Mouse (Mus musculus) megakaryocyte, embryonic 14.5 days (primary cell): ENCODE measurements around the gene Colec11.

Experiments used
- FLI1 ChIP-seq: IDR thresholded peaks from 2 replicates; pipeline ENCODE4 v1.6.1; 2012; ENCODE audit warnings: low read length, inconsistent platforms, mixed read lengths
- GATA1 ChIP-seq: IDR thresholded peaks from 3 replicates; pipeline ENCODE4 v1.6.1; 2012; ENCODE audit warnings: mixed read lengths, low read length, inconsistent platforms, borderline replicate concordance

DNA sequence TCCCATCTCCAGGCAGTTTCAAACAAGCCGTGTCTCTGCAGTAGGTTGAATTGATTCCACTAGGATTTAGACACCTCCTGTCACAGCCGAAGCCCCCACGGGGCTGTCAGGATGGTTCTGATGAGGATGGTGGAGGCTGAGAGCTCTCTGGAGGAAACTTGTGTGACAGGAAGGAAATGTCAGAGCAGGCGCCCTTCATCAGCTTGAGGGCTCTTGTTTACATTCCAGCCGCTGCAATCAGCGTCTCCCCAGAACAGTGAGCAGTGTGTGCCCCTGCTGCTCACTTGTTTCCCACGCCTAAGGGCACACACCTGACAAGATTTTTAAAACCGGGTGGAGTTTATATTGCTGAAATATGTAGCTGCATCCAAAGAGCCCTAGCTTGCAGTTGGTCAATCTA, 44.1 kb upstream of the Colec11 start:
- no peak for TF ChIP-seq GATA1
- TF ChIP-seq FLI1 = no peak
